Mouse (Mus musculus) layer of hippocampus, adult 8-10 months (tissue): ENCODE measurements at regions not wholly inside any gene's neighbourhood (a gene's known extent, or its start where the extent isn't known, plus 50 kb on each side); places are given as distances from the start of the nearest gene placed in this dataset.
A peak's percentile ranks its signal among the peaks of the same experiment; 100 is the strongest.

Source experiments
- DNase-seq, 2 experiments: peaks; one replicate each; pipeline ENCODE4 v3.0.0; 2022; ENCODE audit warnings: low spot score in 2 of 2

DNA sequence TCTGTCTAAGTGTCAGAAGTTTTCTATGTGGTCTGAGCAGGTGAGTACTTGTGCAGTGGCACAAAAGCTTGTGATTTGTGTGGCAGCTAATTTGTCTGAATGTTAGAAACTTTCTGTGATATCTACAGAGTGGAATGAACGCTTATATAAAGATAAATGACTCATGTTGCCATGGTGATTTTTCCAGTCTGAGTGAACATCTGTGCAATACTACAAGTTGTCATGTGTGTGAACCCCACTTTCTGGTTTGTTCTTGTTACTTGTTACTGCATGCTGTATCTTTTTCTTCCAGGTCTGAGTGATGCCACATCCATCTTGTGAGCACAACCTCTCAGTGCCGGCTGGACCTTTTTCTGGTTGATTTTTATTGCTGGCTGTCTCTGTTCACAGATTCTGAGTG, 96.8 kb downstream of the Btbd35f7 start:
- peak in 1 of 2 experiments; percentile 5 for DNase-seq

DNA sequence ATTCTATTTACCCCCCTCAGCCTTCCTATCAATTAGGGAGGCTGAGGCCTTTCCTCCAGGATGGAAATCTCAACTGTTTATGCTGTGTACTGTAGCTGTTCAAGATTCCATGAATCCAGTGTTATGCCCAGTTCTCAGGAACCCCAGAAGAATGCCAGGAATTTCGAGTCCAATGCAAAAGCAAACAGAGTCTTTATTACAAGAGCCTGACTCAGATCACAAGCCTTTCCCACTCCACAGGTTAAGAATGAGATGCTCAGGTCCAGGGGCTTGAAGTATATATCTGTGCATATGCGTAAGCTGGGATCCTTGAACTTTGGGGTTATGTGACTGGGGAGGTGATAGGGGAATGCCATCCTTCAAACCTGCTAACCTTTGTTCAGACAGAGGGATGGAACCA, 129.6 kb downstream of the Btbd35f7 start:
- DNase-seq = no peak

DNA sequence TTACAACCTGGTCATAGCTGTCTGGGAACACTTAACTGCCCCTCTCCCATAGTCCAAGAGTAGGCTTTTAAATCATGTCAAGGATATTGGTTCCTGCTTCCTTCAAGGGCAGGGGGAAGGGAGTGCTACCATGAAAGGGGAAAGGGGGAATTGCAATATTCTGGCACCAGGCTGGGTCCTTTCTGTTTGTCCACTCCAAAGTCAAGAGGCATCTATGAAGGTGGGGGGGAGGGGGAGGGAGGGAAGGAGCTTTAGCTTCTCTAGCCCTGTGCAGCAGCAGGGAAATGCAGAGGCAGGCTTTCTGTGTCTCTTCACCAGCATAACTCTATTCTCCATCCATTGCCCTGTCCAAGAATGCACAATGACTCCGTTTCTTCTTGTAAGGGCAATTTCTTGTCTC, 130.0 kb downstream of the Btbd35f7 start:
- DNase-seq = no peak

DNA sequence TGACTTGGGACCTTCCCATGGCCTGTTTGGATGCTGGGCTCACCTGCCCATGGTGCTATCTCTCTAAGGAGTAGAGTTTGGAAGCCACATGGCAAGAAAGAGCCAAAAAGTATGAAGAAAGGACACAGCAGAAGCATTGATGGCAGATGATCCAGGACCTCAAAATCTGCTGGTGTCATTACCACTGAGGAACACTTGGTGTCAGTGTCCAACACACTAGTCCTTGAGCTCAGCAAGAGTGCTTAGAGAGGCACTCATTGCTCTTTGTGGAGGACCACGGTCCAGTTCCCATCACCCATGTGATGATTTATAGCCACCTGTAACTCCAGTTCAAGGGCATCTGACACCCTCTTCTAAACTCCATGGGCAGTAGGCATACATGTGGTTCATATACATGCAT, 134.3 kb downstream of the Btbd35f7 start:
- peak in 1 of 2 experiments; percentile 4 for DNase-seq
